In genomic region chr4:141458236-141458635, GRCm38 (mm10) we compare ENCODE assay signal across 9 mouse cellular contexts. TPM values are rescaled to one million over a fixed set of nuclear protein-coding genes. Genes with fewer than 3 reads are reported as not detected.
DNase-seq lines count a peak whose midpoint lies in the region; ATAC-seq and TF ChIP-seq lines count a peak whose summit lies in the region.
"Had no signal": no experiment of that assay in that cellular context is flagged by ENCODE, and none has a peak within 500 bp of the region (broad histone marks: within the 10 kb centered on the region; RNA-seq: fewer than 3 reads in every experiment).

No protein-coding gene starts in this region.

- H3K4me3 ChIP-seq in neural tube, embryonic 11.5 days (ENCODE audit: low read depth, low read length), result no peak overlapping the region
- H3K4me3 ChIP-seq in neural tube, embryonic 15.5 days (replicated peaks), result no peak overlapping the region
- no peak overlapping the region for H3K4me3 ChIP-seq in kidney, postnatal 0 days (replicated peaks; ENCODE audit: low read depth, low read length)

- H3K27ac ChIP-seq in neural tube, embryonic 11.5 days (ENCODE audit: low read depth, low read length), result peak overlapping the region; percentile 39; the same call in 1 of the 2 replicates
- H3K27ac ChIP-seq in neural tube, embryonic 15.5 days (replicated peaks), result no peak overlapping the region
- H3K27ac ChIP-seq in kidney, postnatal 0 days, result peak overlapping the region; percentile 50

- DNase-seq in neural tube, embryonic 11.5 days (ENCODE audit: low spot score), result no peak
- peak; percentile 53 to 66 for DNase-seq in gastrocnemius, postnatal 36 days
- peak; percentile 73 for DNase-seq in kidney, postnatal 0 days (ENCODE audit: low spot score)
- DNase-seq in urinary bladder, postnatal 25 days (ENCODE audit: low spot score), result peak; percentile 46
- DNase-seq in layer of hippocampus, postnatal 25 days (ENCODE audit: extremely low spot score in 1 of 2, low spot score in 1 of 2), result no peak
- no peak for DNase-seq in layer of hippocampus, postnatal 14 days (ENCODE audit: low spot score in 2 of 2)
- DNase-seq in adrenal gland, postnatal 4 days (ENCODE audit: low spot score in 2 of 2), result no peak

- peaks cover 4% of the 10 kb centered on the region for H3K36me3 ChIP-seq in neural tube, embryonic 11.5 days (ENCODE audit: control insufficient read depth, insufficient read depth, low read length)
- H3K36me3 ChIP-seq in neural tube, embryonic 15.5 days, result peaks cover 23% of the 10 kb centered on the region
- H3K36me3 ChIP-seq in kidney, postnatal 0 days (ENCODE audit: insufficient read depth, low read length), result peaks cover 8% of the 10 kb centered on the region

- intact Hi-C loops in gastrocnemius, postnatal 36 days (cut with DNase I), result no loop called here

- H3K4me2 ChIP-seq in neural tube, embryonic 11.5 days (ENCODE audit: low read depth), result no peak overlapping the region
- no peak overlapping the region for H3K4me2 ChIP-seq in neural tube, embryonic 15.5 days
- no peak overlapping the region for H3K4me2 ChIP-seq in kidney, postnatal 0 days (ENCODE audit: low read length)

- H3K9me3 ChIP-seq in neural tube, embryonic 11.5 days (ENCODE audit: control insufficient read depth, low read length), result no peaks in the 10 kb centered on the region
- H3K9me3 ChIP-seq in neural tube, embryonic 15.5 days (replicated peaks), result no peaks in the 10 kb centered on the region
- H3K9me3 ChIP-seq in kidney, postnatal 0 days (replicated peaks; ENCODE audit: low read length), result no peaks in the 10 kb centered on the region

- no peak overlapping the region for H3K9ac ChIP-seq in neural tube, embryonic 11.5 days (ENCODE audit: low read length)
- H3K9ac ChIP-seq in neural tube, embryonic 15.5 days (replicated peaks), result no peak overlapping the region
- 0 out of 2 replicates have a peak overlapping the region, but pooled peaks have one; percentile 35 for H3K9ac ChIP-seq in kidney, postnatal 0 days (ENCODE audit: low read depth, low read length)

- peaks cover 8% of the 10 kb centered on the region; the same call in 1 of the 2 replicates for H3K4me1 ChIP-seq in neural tube, embryonic 11.5 days (ENCODE audit: control insufficient read depth, insufficient read depth, low read length)
- H3K4me1 ChIP-seq in neural tube, embryonic 15.5 days, result peaks cover 14% of the 10 kb centered on the region
- peaks cover 8% of the 10 kb centered on the region; the same call in 1 of the 2 replicates for H3K4me1 ChIP-seq in kidney, postnatal 0 days (replicated peaks; ENCODE audit: insufficient read depth, low read length)

- WGBS in neural tube, embryonic 11.5 days, result 9% methylated on average over 7 of the region's 7 CpGs
- 15% methylated on average over 7 of the region's 7 CpGs for WGBS in neural tube, embryonic 15.5 days
- 6% methylated on average over 7 of the region's 7 CpGs for WGBS in kidney, postnatal 0 days

- no peaks in the 10 kb centered on the region for H3K27me3 ChIP-seq in neural tube, embryonic 11.5 days (ENCODE audit: control insufficient read depth, insufficient read depth, low read length)
- no peaks in the 10 kb centered on the region for H3K27me3 ChIP-seq in neural tube, embryonic 15.5 days (replicated peaks)
- no peaks in the 10 kb centered on the region for H3K27me3 ChIP-seq in kidney, postnatal 0 days (ENCODE audit: insufficient read depth, low read length)

- no peak for TF ChIP-seq CTCF in kidney, postnatal 0 days (IDR thresholded peaks at IDR 0.05; ENCODE audit: low read depth)

- no peak for ATAC-seq in neural tube, embryonic 11.5 days (ENCODE audit: insufficient read depth, low FRiP score, low TSS enrichment)
- ATAC-seq in neural tube, embryonic 15.5 days (ENCODE audit: low FRiP score), result no peak
- ATAC-seq in kidney, postnatal 0 days (replicated peaks; ENCODE audit: low FRiP score, low read depth), result peak; percentile 65

RNA-seq across cellular contexts. Expression of gene Zbtb17, which starts 13.8 kb away (rescaled TPM):
- 46.5 and 48.0 TPM in 2 replicates for polyA plus RNA-seq in neural tube, embryonic 11.5 days (2014; fragmentation: Nextera tagmentation; extraction: Ambion mirVana)
- 34.8 and 34.9 TPM in 2 replicates for polyA plus RNA-seq in neural tube, embryonic 15.5 days (2015; fragmentation: Nextera tagmentation; extraction: Ambion mirVana)
- 10 to 100 TPM; 25.2 to 25.5 TPM for total RNA-seq in gastrocnemius, postnatal 36 days (2021)
- 24.6 and 26.4 TPM in 2 replicates for polyA plus RNA-seq in kidney, postnatal 0 days (2015; fragmentation: Nextera tagmentation; extraction: Ambion mirVana)
- 10 to 100 TPM; 32.2 to 33.6 TPM for total RNA-seq in layer of hippocampus, postnatal 25 days (2021)
- total RNA-seq in layer of hippocampus, postnatal 14 days (2021), result 10 to 100 TPM; 29.3 to 29.8 TPM
- 10 to 100 TPM; 21.6 to 24.9 TPM for total RNA-seq in adrenal gland, postnatal 4 days (2021)

RNA-seq across cellular contexts. Expression of gene Srarp, which starts 22.3 kb away (rescaled TPM):
- polyA plus RNA-seq in neural tube, embryonic 11.5 days (2014; fragmentation: Nextera tagmentation; extraction: Ambion mirVana), result not detected in 2 replicates
- 0.27 and 0.58 TPM in 2 replicates for polyA plus RNA-seq in neural tube, embryonic 15.5 days (2015; fragmentation: Nextera tagmentation; extraction: Ambion mirVana)
- under 1 TPM; 0.31 to 0.67 TPM for total RNA-seq in gastrocnemius, postnatal 36 days (2021)
- polyA plus RNA-seq in kidney, postnatal 0 days (2015; fragmentation: Nextera tagmentation; extraction: Ambion mirVana), result 0.41 and 0.47 TPM in 2 replicates
- 1 to 10 TPM; 3.5 to 4.7 TPM for total RNA-seq in layer of hippocampus, postnatal 25 days (2021)
- total RNA-seq in layer of hippocampus, postnatal 14 days (2021), result 1 to 10 TPM; 4.0 to 4.4 TPM
- total RNA-seq in adrenal gland, postnatal 4 days (2021), result not detected

RNA-seq across cellular contexts. Expression of gene Hspb7, which starts 37.7 kb away (rescaled TPM):
- 0.11 TPM in 1 of 2 replicates, not detected in the other for polyA plus RNA-seq in neural tube, embryonic 11.5 days (2014; fragmentation: Nextera tagmentation; extraction: Ambion mirVana)
- 0.31 and 1.0 TPM in 2 replicates for polyA plus RNA-seq in neural tube, embryonic 15.5 days (2015; fragmentation: Nextera tagmentation; extraction: Ambion mirVana)
- 100 to 1,000 TPM; 198 to 366 TPM for total RNA-seq in gastrocnemius, postnatal 36 days (2021)
- polyA plus RNA-seq in kidney, postnatal 0 days (2015; fragmentation: Nextera tagmentation; extraction: Ambion mirVana), result 0.29 and 0.41 TPM in 2 replicates
- not detected for total RNA-seq in layer of hippocampus, postnatal 25 days (2021)
- under 1 TPM in 1 of 2 experiments, not detected in 1; 0.23 TPM for total RNA-seq in layer of hippocampus, postnatal 14 days (2021)
- total RNA-seq in adrenal gland, postnatal 4 days (2021), result 1 to 10 TPM; 2.9 to 9.6 TPM

RNA-seq across cellular contexts. Expression of gene Clcnkb, which starts 42.4 kb away (rescaled TPM):
- not detected in 2 replicates for polyA plus RNA-seq in neural tube, embryonic 11.5 days (2014; fragmentation: Nextera tagmentation; extraction: Ambion mirVana)
- 0.27 TPM in 1 of 2 replicates, not detected in the other for polyA plus RNA-seq in neural tube, embryonic 15.5 days (2015; fragmentation: Nextera tagmentation; extraction: Ambion mirVana)
- total RNA-seq in gastrocnemius, postnatal 36 days (2021), result under 1 TPM in 1 of 2 experiments, not detected in 1; 0.27 TPM
- polyA plus RNA-seq in kidney, postnatal 0 days (2015; fragmentation: Nextera tagmentation; extraction: Ambion mirVana), result 155 and 161 TPM in 2 replicates
- not detected for total RNA-seq in layer of hippocampus, postnatal 25 days (2021)
- not detected for total RNA-seq in layer of hippocampus, postnatal 14 days (2021)
- total RNA-seq in adrenal gland, postnatal 4 days (2021), result 10 to 100 TPM in 1 of 2 experiments, 1 to 10 TPM in 1; 1.0 to 24.8 TPM

RNA-seq across cellular contexts. Expression of gene Clcnka, which starts 59.7 kb away (rescaled TPM):
- 0.09 TPM in 1 of 2 replicates, not detected in the other for polyA plus RNA-seq in neural tube, embryonic 11.5 days (2014; fragmentation: Nextera tagmentation; extraction: Ambion mirVana)
- 0.33 TPM in 1 of 2 replicates, not detected in the other for polyA plus RNA-seq in neural tube, embryonic 15.5 days (2015; fragmentation: Nextera tagmentation; extraction: Ambion mirVana)
- total RNA-seq in gastrocnemius, postnatal 36 days (2021), result under 1 TPM; 0.17 to 0.26 TPM
- 57.7 and 58.1 TPM in 2 replicates for polyA plus RNA-seq in kidney, postnatal 0 days (2015; fragmentation: Nextera tagmentation; extraction: Ambion mirVana)
- under 1 TPM in 1 of 2 experiments, not detected in 1; 0.23 TPM for total RNA-seq in layer of hippocampus, postnatal 25 days (2021)
- under 1 TPM in 1 of 2 experiments, not detected in 1; 0.55 TPM for total RNA-seq in layer of hippocampus, postnatal 14 days (2021)
- 1 to 10 TPM in 1 of 2 experiments, not detected in 1; 2.3 TPM for total RNA-seq in adrenal gland, postnatal 4 days (2021)
- total RNA-seq: heart, postnatal 14 days had no signal

Comparison
In these comparisons a context has a peak if more than half of its experiments do, and no peak if none do; other contexts are left out.
1. DNase-seq: peak in gastrocnemius, postnatal 36 days (2 of 2), kidney, postnatal 0 days (single experiment) and urinary bladder, postnatal 25 days (single experiment); none in neural tube, embryonic 11.5 days (single experiment), layer of hippocampus, postnatal 25 days (0 of 2), layer of hippocampus, postnatal 14 days (0 of 2) and adrenal gland, postnatal 4 days (0 of 2).
2. RNA of gene Hspb7, which starts 37.7 kb away (total RNA-seq): 198 to 366 TPM in gastrocnemius, postnatal 36 days; 2.9 to 9.6 TPM in adrenal gland, postnatal 4 days, 0.23 TPM in layer of hippocampus, postnatal 14 days and not detected in layer of hippocampus, postnatal 25 days; every median in the first group is over 10 times any median in the second.